Mouse (Mus musculus) T-cell, adult 66 days (primary cell): ENCODE measurements around the gene Hist1h4k. TPM values are rescaled to one million over a fixed set of nuclear protein-coding genes. Genes with fewer than 3 reads are reported as not detected.

Experiments
- total RNA-seq, 2 experiments: library from RNA; stranded (reverse); gene quantifications; 3 replicates in 1 of 2; 4 replicates in 1 of 2; pipeline ENCODE4 v1.2.4; 2023

Gene Hist1h4k
- total RNA-seq = 100 to 1,000 TPM; 339 to 539 TPM

DNA sequence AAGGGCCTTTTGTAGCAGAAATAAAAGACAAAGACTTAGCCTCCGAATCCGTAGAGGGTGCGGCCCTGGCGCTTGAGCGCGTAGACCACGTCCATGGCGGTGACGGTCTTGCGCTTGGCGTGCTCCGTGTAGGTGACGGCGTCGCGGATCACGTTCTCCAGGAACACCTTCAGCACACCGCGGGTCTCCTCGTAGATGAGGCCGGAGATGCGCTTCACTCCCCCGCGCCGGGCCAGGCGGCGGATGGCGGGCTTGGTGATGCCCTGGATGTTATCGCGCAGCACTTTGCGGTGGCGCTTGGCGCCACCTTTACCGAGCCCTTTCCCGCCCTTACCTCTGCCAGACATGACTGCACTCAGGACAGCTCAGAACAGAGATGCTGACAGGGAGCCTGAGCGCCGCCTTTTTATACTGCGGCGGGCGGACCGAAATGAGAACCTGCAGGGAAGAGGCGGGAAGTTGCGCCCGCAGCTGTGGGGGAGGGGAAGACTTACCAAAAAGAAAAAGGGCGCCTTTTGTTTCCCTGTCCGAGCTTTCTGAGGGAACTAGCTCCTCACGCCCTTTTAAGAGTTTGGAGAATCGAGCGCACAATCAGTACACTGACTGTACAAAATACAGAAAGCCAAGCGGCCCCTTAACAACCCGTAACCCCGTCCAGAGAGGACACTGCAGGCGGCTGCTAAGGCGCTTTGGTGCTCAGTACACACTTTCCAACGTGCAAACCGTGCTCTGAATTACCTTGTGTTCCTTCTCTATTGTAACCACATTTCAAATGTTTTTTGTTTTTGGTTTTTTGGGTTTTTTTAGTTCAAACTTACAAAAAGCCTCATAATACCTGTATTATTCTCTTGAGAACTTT lies at the start of gene Hist1h4k:
Hist1h4k (minus strand) TSS at position 347 of the 859 bp plus-strand sequence.

DNA sequence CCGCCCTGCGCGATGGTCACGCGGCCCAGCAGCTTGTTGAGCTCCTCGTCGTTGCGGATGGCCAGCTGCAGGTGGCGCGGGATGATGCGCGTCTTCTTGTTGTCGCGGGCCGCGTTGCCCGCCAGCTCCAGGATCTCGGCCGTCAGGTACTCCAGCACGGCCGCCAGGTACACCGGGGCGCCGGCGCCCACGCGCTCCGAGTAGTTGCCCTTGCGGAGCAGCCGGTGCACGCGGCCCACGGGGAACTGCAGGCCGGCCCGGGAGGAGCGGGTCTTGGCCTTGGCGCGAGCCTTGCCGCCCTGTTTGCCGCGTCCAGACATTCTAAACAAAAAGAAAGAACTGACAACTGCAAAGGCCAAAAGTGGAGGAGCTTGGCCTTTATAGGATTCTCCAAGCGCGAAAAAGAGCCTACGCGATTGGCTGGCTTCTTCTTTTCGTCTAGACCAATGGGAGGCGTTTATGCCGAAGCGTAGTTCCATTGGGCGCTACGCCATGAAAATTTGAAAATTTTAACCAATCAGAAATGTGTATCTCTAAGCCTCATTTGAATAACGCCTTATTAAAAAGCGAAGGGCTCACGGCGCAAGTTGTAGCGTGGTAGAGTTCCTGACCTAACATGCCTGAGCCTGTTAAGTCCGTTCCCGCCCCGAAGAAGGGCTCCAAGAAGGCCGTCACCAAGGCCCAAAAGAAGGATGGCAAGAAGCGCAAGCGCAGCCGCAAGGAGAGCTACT lies 36.8 kb upstream of the Hist1h4k start, which contains the start of the genes Hist1h2an and Hist1h2bp:
Hist1h2an (minus strand) TSS at position 320 of the 731 bp plus-strand sequence.
Hist1h2bp (plus strand) TSS at position 563 of the 731 bp plus-strand sequence.

DNA sequence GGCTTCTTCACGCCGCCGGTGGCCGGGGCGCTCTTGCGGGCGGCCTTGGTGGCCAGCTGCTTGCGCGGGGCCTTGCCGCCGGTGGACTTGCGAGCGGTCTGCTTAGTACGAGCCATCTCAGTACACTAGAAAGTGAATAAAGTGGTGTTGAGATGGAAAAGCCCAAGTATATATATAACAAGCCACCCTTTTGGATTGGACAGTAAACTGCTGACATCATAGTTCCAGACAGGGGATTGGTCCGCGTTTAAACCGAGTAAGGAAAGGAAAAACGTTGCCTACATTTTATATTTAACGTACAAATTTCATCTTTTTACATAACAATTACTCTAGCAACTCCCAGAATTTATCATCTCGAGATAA lies 32.9 kb upstream of the Hist1h4k start, which contains the start of gene Hist1h3i:
Hist1h3i (minus strand) TSS at position 116 of the 363 bp plus-strand sequence.

DNA sequence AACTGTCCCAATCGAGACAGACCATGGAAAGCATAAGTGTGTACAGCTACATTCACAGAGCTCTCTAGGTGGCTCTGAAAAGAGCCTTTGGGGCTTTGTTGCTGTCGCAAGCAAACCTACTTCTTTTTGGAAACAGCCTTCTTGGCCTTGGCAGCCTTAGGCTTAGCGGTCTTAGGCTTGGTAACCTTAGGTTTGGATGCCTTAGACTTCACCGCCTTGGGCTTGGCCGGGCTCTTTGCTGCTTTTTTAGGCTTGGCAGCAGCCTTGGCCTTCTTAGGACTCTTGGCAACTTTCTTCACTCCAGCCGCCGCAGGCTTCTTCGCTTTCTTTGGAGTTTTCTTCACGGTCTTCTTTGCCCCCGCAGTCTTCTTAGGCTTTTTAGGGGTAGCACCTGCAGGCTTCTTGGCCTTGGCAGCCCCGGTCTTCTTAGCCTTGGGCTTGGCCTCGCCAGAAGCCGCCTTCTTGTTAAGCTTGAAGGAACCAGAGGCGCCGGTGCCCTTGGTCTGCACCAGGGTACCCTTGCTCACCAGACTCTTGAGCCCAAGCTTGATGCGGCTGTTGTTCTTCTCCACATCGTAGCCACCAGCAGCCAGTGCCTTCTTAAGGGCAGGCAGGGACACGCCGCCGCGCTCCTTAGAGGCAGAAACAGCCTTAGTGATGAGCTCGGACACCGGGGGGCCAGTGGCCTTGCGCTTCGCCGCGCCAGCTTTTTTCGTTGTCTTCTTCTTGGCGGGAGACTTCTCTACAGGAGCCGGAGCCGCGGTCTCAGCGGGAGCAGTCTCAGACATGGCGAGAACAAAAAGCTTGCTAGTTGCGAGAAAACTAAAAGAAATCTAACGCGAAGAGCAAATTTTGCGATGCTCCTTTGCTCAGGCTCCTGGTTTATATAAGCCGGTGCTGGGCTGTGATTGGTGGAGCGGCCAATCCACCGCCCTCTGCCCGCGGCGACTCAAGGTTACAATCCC lies 29.7 kb upstream of the Hist1h4k start, which contains the start of gene Hist1h1b:
Hist1h1b (minus strand) TSS at position 859 of the 965 bp plus-strand sequence.

DNA sequence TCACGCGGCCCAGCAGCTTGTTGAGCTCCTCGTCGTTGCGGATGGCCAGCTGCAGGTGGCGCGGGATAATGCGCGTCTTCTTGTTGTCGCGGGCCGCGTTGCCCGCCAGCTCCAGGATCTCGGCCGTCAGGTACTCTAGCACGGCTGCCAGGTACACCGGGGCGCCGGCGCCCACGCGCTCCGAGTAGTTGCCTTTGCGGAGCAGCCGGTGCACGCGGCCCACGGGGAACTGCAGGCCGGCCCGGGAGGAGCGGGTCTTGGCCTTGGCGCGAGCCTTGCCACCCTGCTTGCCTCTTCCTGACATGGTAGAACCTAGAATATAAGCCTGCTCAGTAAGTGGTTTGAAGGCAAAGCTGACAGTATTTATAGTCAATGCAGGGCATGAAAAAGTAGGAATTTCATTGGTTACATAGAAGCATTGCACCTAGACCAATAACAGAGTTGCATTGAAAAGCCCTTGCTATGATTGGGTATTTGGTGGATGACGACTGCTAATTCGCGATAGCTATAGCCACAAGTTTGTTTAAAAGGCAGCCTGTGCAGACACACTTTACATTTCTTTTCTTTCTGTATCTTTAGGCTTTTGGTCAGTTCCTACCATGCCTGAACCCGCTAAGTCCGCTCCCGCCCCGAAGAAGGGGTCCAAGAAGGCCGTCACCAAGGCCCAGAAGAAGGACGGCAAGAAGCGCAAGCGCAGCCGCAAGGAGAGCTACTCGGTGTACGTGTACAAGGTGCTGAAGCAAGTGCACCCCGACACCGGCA lies 3.4 kb upstream of the Hist1h4k start, which contains the start of the genes Hist1h2ak and Hist1h2bn:
Hist1h2ak (minus strand) TSS at position 304 of the 762 bp plus-strand sequence.
Hist1h2bn (plus strand) TSS at position 600 of the 762 bp plus-strand sequence.

DNA sequence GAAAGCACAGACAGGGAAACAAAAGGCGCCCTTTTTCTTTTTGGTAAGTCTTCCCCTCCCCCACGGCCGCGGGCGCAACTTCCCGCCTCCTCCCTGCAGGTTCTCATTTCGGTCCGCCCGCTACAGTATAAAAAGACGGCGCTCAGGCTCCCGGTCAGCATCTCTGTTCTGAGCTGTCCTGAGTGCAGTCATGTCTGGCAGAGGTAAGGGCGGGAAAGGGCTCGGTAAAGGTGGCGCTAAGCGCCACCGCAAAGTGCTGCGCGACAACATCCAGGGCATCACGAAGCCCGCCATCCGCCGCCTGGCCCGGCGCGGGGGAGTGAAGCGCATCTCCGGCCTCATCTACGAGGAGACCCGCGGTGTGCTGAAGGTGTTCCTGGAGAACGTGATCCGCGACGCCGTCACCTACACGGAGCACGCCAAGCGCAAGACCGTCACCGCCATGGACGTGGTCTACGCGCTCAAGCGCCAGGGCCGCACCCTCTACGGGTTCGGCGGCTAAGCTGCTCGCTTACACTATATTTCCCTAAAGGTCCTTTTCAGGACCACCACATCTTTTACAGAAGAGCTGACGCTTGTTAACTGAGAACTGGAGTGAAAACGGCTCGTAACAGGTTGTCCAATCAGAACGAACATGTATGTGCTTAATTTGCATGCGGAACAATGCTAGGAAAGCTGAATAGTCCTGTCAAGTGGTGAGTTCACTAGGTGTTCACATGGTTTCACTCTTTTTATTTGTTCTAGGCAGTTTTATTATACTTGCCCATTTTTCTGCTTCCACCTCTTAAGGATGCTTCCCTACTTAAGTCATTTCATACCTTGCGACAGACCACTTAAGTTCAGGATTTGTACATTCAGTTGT lies 15.2 kb downstream of the Hist1h4k start, which contains the start of gene Hist1h4j:
Hist1h4j (plus strand) TSS at position 159 of the 862 bp plus-strand sequence.

DNA sequence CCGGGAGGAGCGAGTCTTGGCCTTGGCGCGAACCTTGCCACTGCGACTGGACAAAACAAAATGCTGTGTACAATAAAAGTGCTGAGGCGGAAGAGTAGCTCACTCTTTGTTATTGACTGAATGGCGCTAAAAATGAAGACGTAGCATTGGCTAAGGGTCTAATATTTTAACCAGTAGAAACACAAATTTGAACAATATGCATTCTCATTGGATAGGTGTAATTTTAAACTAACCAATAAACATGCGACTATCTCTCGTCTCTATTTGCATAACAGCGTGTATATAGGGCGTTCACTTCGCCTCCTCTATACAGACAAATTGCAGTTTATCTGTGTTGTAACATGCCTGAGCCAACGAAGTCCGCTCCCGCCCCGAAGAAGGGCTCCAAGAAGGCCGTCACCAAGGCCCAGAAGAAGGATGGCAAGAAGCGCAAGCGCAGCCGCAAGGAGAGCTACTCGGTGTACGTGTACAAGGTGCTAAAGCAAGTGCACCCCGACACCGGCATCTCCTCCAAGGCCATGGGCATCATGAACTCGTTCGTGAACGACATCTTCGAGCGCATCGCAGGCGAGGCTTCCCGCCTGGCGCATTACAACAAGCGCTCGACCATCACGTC lies 28.4 kb downstream of the Hist1h4k start, which contains the start of gene Hist1h2bm:
Hist1h2bm (plus strand) TSS at position 288 of the 616 bp plus-strand sequence.

DNA sequence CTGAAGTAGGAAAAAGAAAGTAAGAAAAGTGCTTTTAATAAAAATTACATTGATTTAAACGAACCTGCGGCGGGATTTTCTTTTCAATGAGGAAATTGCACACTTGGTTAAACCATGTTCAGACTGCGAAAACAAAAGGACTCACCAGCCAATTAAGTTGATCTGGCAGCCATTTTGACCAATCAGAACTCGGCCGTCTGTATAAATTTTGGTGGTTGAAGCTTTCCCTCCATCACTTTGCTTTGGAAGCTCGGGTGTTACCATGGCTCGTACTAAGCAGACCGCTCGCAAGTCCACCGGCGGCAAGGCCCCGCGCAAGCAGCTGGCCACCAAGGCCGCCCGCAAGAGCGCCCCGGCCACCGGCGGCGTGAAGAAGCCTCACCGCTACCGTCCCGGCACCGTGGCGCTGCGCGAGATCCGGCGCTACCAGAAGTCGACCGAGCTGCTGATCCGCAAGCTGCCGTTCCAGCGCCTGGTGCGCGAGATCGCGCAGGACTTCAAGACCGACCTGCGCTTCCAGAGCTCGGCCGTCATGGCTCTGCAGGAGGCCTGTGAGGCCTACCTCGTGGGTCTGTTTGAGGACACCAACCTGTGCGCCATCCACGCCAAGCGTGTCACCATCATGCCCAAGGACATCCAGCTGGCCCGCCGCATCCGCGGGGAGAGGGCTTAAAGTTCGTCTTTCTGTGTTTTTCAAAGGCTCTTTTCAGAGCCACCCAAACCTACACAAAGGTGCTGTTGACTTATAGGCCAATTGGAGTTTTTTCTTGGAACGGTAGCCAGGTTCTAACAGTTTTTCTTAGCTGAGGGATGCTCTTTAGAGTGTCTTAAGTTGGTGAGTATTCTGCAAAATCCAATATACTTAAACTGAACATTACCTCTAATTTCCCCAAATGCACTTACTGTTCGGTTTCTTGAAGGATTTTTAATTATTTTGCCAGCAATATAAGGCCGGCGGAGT lies 32.6 kb downstream of the Hist1h4k start, which contains the start of gene Hist1h3h:
Hist1h3h (plus strand) TSS at position 263 of the 961 bp plus-strand sequence.

DNA sequence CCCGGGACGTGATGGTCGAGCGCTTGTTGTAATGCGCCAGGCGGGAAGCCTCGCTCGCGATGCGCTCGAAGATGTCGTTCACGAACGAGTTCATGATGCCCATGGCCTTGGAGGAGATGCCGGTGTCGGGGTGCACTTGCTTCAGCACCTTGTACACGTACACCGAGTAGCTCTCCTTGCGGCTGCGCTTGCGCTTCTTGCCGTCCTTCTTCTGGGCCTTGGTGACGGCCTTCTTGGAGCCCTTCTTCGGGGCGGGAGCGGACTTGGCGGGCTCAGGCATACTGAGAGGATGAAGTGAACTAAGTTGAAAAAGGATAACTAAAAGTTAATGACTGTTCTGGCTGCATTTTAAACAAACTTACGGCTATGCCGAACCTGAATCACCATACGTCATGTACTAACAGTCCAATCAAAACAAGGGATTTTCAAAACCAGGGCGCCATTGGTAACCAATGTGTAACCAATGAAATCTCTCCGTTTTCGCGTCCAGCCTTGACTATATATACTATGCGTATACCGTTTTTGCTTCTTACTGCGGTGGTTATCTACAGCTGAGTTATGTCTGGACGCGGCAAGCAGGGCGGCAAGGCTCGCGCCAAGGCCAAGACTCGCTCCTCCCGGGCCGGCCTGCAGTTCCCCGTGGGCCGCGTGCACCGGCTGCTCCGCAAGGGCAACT lies 34.3 kb downstream of the Hist1h4k start, which contains the start of the genes Hist1h2bl and Hist1h2ai:
Hist1h2bl (minus strand) TSS at position 280 of the 676 bp plus-strand sequence.
Hist1h2ai (plus strand) TSS at position 559 of the 676 bp plus-strand sequence.

Other genes starting within 250 kb of the Hist1h4k start
- gene Gm11273, start 249.1 kb downstream of the Hist1h4k start, total RNA-seq = 10 to 100 TPM; 10.6 to 15.1 TPM
- gene Zkscan8, start 219.4 kb downstream of the Hist1h4k start, total RNA-seq = 10 to 100 TPM; 11.1 to 11.3 TPM
- gene Olfr1366, start 207.7 kb downstream of the Hist1h4k start, total RNA-seq = not detected
- gene Olfr1535, start 190.6 kb downstream of the Hist1h4k start, total RNA-seq = not detected
- gene Olfr1364, start 168.7 kb downstream of the Hist1h4k start, total RNA-seq = not detected
- not detected for gene Olfr1362, start 136.5 kb downstream of the Hist1h4k start, total RNA-seq
- not detected for gene Olfr11, start 108.0 kb downstream of the Hist1h4k start, total RNA-seq
- gene Olfr1361, start 87.1 kb downstream of the Hist1h4k start, total RNA-seq = not detected
- gene Olfr1360, start 73.1 kb downstream of the Hist1h4k start, total RNA-seq = not detected
- gene Olfr1359, start 52.4 kb downstream of the Hist1h4k start, total RNA-seq = not detected
- 100 to 1,000 TPM in 1 of 2 experiments, 10 to 100 TPM in 1; 41.0 to 101 TPM for gene Hist1h2bl, start 34.4 kb downstream of the Hist1h4k start, total RNA-seq
- 10 to 100 TPM; 69.0 to 85.5 TPM for gene Hist1h2ai, start 34.1 kb downstream of the Hist1h4k start, total RNA-seq
- gene Hist1h3h, start 32.8 kb downstream of the Hist1h4k start, total RNA-seq = 100 to 1,000 TPM in 1 of 2 experiments, 10 to 100 TPM in 1; 63.3 to 163 TPM
- 10 to 100 TPM in 1 of 2 experiments, 1 to 10 TPM in 1; 9.3 to 35.0 TPM for gene Hist1h2bm, start 28.5 kb downstream of the Hist1h4k start, total RNA-seq
- gene Hist1h4j, start 15.4 kb downstream of the Hist1h4k start, total RNA-seq = 10 to 100 TPM in 1 of 2 experiments, 1 to 10 TPM in 1; 9.9 to 32.0 TPM
- gene Hist1h2ak, start 3.3 kb upstream of the Hist1h4k start, total RNA-seq = 10 to 100 TPM; 34.6 to 52.1 TPM
- gene Hist1h2bn, start 3.6 kb upstream of the Hist1h4k start, total RNA-seq = 100 to 1,000 TPM in 1 of 2 experiments, 10 to 100 TPM in 1; 62.8 to 108 TPM
- 10 to 100 TPM; 20.5 to 68.4 TPM for gene Hist1h1b, start 30.1 kb upstream of the Hist1h4k start, total RNA-seq
- 100 to 1,000 TPM in 1 of 2 experiments, 10 to 100 TPM in 1; 89.3 to 207 TPM for gene Hist1h3i, start 32.9 kb upstream of the Hist1h4k start, total RNA-seq
- gene Hist1h2an, start 36.7 kb upstream of the Hist1h4k start, total RNA-seq = 10 to 100 TPM in 1 of 2 experiments, 1 to 10 TPM in 1; 8.2 to 18.6 TPM
- gene Hist1h2bp, start 37.0 kb upstream of the Hist1h4k start, total RNA-seq = 10 to 100 TPM; 22.1 to 55.1 TPM
- gene Hist1h2bq, start 59.7 kb upstream of the Hist1h4k start, total RNA-seq = 100 to 1,000 TPM in 1 of 2 experiments, 10 to 100 TPM in 1; 85.1 to 138 TPM
- gene Hist1h2ao, start 60.0 kb upstream of the Hist1h4k start, total RNA-seq = 100 to 1,000 TPM; 104 to 232 TPM
- gene Hist1h4m, start 61.2 kb upstream of the Hist1h4k start, total RNA-seq = 100 to 1,000 TPM; 266 to 341 TPM
- gene Hist1h4n, start 81.7 kb upstream of the Hist1h4k start, total RNA-seq = 100 to 1,000 TPM in 1 of 2 experiments, 10 to 100 TPM in 1; 17.4 to 191 TPM
- gene Hist1h2ap, start 83.0 kb upstream of the Hist1h4k start, total RNA-seq = 10 to 100 TPM; 52.5 to 94.4 TPM
- gene Hist1h2br, start 83.2 kb upstream of the Hist1h4k start, total RNA-seq = 100 to 1,000 TPM in 1 of 2 experiments, 10 to 100 TPM in 1; 85.9 to 136 TPM
- gene Zfp184, start 194.6 kb upstream of the Hist1h4k start, total RNA-seq = under 1 TPM; 0.36 to 0.67 TPM
- not detected for gene Pom121l2, start 230.7 kb upstream of the Hist1h4k start, total RNA-seq